Mouse (Mus musculus): ENCODE results near the gene Olfr1415. TPM values are rescaled to one million over a fixed set of nuclear protein-coding genes. Genes with fewer than 3 reads are reported as not detected.
A peak's percentile ranks its signal among the peaks of the same experiment; 100 is the strongest.

The Olfr1415 gene
- total and polyA plus RNA-seq, 3 experiments: not detected

DNA sequence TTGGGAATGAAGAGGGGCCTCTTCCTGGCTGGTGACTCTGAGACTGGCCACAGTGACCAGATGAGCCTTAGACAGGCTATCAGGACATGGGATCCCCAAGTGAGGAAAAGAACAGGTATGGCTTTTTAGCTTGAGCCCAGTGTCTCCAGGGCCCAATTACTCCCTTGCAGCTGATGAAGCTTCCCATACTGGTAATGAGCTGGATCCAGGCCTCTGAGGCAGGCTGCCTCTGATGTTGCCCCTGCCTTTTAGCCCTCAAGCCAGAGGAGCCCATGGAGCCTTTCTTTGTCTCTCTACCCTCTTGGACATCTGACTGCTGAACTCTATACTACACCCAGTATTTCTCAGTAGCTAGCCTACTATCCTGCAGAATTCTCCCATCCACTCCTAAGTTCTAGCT is 10.9 kb downstream of the Olfr1415 start, which contains the start of gene Olfr1416:
Gene Olfr1416, minus strand, starts transcription at position 101 of the 400 bp plus-strand sequence.
- Histone ChIP-seq H3K27me3 (ENCODE audit: control insufficient read depth in 1 of 2, insufficient read depth in 2 of 2, low read length in 2 of 2) (0 out of 4 replicates have a peak, but pooled peaks cover 0 to 2% of the 10 kb centered on the region in 2 experiments), H3K4me3 (ENCODE audit: control insufficient read depth in 1 of 2, insufficient read depth in 1 of 2, low read depth in 2 of 2, low read length in 2 of 2) (no peak within 1 kb of the TSS), H3K79me2 (ENCODE audit: control insufficient read depth, insufficient read depth, low read length, poor library complexity) (no peaks in the 10 kb centered on the region), H3K9ac (ENCODE audit: control insufficient read depth, low read depth, low read length, poor library complexity, severe bottlenecking) (no peak within 1 kb of the TSS), H3K36me3 (ENCODE audit: control insufficient read depth in 1 of 2, insufficient read depth in 2 of 2, low read length in 2 of 2) (no peaks in the 10 kb centered on the region), H3K9me3 (replicated peaks; ENCODE audit: insufficient read depth, low read length) (no peaks in the 10 kb centered on the region), H3K4me1 (ENCODE audit: control insufficient read depth in 1 of 2, insufficient read depth in 2 of 2, low read length in 2 of 2) (no peaks in the 10 kb centered on the region), H3K27ac (ENCODE audit: control insufficient read depth, low read depth, low read length) (no peak within 1 kb of the TSS)
- DNase-seq (ENCODE audit: low read depth, low spot score): no peak
- TF ChIP-seq MXI1 (IDR thresholded peaks at IDR 0.05; ENCODE audit: low read depth, low read length) (no peak), E2F4 (IDR thresholded peaks at IDR 0.05; ENCODE audit: borderline replicate concordance, low read depth, low read length) (no peak), TBP (IDR thresholded peaks at IDR 0.05; ENCODE audit: low read depth, low read length) (no peak), NRF1 (IDR thresholded peaks at IDR 0.05; ENCODE audit: insufficient read depth, low read depth, low read length, poor library complexity, severe bottlenecking) (no peak), SIN3A (IDR thresholded peaks at IDR 0.05; ENCODE audit: low read length) (no peak), BHLHE40 (IDR thresholded peaks at IDR 0.05; ENCODE audit: borderline replicate concordance, low read depth, low read length) (no peak), SMC3 (IDR thresholded peaks at IDR 0.05; ENCODE audit: low read depth, low read length) (no peak), HCFC1 (IDR thresholded peaks at IDR 0.05; ENCODE audit: low read depth, low read length) (no peak), USF1 (IDR thresholded peaks at IDR 0.05; ENCODE audit: low read depth, low read length) (no peak), MYB (IDR thresholded peaks at IDR 0.05; ENCODE audit: low read depth, low read length) (no peak), UBTF (IDR thresholded peaks at IDR 0.05; ENCODE audit: borderline replicate concordance, insufficient read depth, low read depth, low read length) (no peak), MYC (IDR thresholded peaks at IDR 0.05; ENCODE audit: low read depth, low read length) (no peak), EP300 (IDR thresholded peaks at IDR 0.05; ENCODE audit: low read depth in 1 of 2, low read length in 2 of 2) (no peak), CTCF (IDR thresholded peaks at IDR 0.05 in 2 of 3, conservative IDR thresholded peaks at IDR 0.05 in 1 of 3; ENCODE audit: control insufficient read depth in 1 of 3, insufficient read depth in 1 of 3, low read depth in 2 of 3, low read length in 3 of 3, poor library complexity in 1 of 3, severe bottlenecking in 1 of 3) (no peak), GABPA (IDR thresholded peaks at IDR 0.05; ENCODE audit: low read depth, low read length) (no peak), RCOR1 (IDR thresholded peaks at IDR 0.05; ENCODE audit: low read depth, low read length) (no peak), POLR2AphosphoS5 (IDR thresholded peaks at IDR 0.05; ENCODE audit: borderline replicate concordance, low read depth, low read length) (no peak), NELFE (IDR thresholded peaks at IDR 0.05; ENCODE audit: low read depth, low read length) (no peak), MAX (IDR thresholded peaks at IDR 0.05; ENCODE audit: low read length) (no peak), POLR2AphosphoS2 (IDR thresholded peaks at IDR 0.05; ENCODE audit: low read length) (no peak)

DNA sequence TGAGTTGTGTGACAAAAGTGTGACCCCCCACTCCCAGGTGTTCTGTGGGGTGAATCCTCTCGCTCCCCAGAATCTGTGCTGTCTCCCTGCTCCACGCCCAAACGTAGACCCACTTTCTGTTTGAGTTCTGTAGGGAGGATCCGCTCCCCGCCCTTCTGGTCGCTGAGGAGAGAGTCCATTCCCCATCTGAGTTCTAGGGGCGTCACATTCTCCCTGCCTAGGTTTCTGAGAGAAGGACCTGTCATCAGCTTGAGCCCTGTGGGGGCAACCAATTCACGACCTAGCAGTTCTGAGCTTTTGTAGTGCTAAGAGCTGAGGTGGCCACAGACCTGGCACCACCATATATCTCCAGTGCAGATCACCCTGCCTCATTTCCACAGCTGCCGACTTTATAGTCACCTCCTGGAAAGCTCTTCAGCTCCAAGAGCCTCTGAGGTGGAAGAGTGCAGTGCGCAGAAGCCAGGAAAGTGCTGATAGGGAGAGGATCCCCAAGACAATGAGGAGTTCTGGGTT is 21.8 kb downstream of the Olfr1415 start:
- DNase-seq (ENCODE audit: low read depth, low spot score): no peak
- H3K27ac ChIP-seq (ENCODE audit: control insufficient read depth, low read depth, low read length): peak overlapping the region; percentile 59

More for the DNA sequence above, 21.8 kb downstream of the Olfr1415 start:
- H3K4me3 ChIP-seq (ENCODE audit: control insufficient read depth in 1 of 2, insufficient read depth in 1 of 2, low read depth in 2 of 2, low read length in 2 of 2): peak overlapping the region; percentile 77 to 79
- H3K9me3 ChIP-seq (replicated peaks; ENCODE audit: insufficient read depth, low read length): no peaks in the 10 kb centered on the region
- peaks cover 6% of the 10 kb centered on the region in 2 experiments for H3K27me3 ChIP-seq (ENCODE audit: control insufficient read depth in 1 of 2, insufficient read depth in 2 of 2, low read length in 2 of 2)
- H3K9ac ChIP-seq (ENCODE audit: control insufficient read depth, low read depth, low read length, poor library complexity, severe bottlenecking): peak overlapping the region; percentile 67
- peaks cover 4 to 10% of the 10 kb centered on the region in 2 experiments for H3K36me3 ChIP-seq (ENCODE audit: control insufficient read depth in 1 of 2, insufficient read depth in 2 of 2, low read length in 2 of 2)
- TF ChIP-seq NRF1 (IDR thresholded peaks at IDR 0.05; ENCODE audit: insufficient read depth, low read depth, low read length, poor library complexity, severe bottlenecking): peak; percentile 59; the same call in 1 of the 2 replicates
- peak; percentile 3; the same call in 1 of the 2 replicates for TF ChIP-seq MXI1 (IDR thresholded peaks at IDR 0.05; ENCODE audit: low read depth, low read length)
- no peak for TF ChIP-seq ELF1 (IDR thresholded peaks at IDR 0.05; ENCODE audit: low read depth, low read length)
- H3K4me1 ChIP-seq (ENCODE audit: control insufficient read depth in 1 of 2, insufficient read depth in 2 of 2, low read length in 2 of 2): peaks cover 3 to 6% of the 10 kb centered on the region in 2 experiments; a peak in 2 of 4 replicates
- peaks cover 18% of the 10 kb centered on the region for H3K79me2 ChIP-seq (ENCODE audit: control insufficient read depth, insufficient read depth, low read length, poor library complexity)

Measured in MEL (cell line).